Comparison of ENCODE assay signal across 11 mouse cellular contexts in genomic region chr15:52161089-52161442, GRCm38 (mm10).
DNase-seq lines count a peak whose midpoint lies in the region; ATAC-seq lines count a peak whose summit lies in the region.
"Had no signal": no experiment of that assay in that cellular context is flagged by ENCODE, and none has a peak within 500 bp of the region (broad histone marks: within the 10 kb centered on the region; RNA-seq: fewer than 3 reads in every experiment).

No protein-coding gene starts in this region.

- H3K4me2 ChIP-seq in hindbrain, embryonic 15.5 days: no peak overlapping the region
- no peak overlapping the region; the same call in 1 of the 2 replicates for H3K4me2 ChIP-seq in midbrain, embryonic 16.5 days (ENCODE audit: low read length)

- no peak overlapping the region for H3K4me3 ChIP-seq in forebrain, embryonic 10.5 days
- H3K4me3 ChIP-seq in hindbrain, embryonic 15.5 days: no peak overlapping the region
- H3K4me3 ChIP-seq in midbrain, embryonic 16.5 days (ENCODE audit: low read depth, low read length): no peak overlapping the region

- peak; percentile 46 for ATAC-seq in hindbrain, embryonic 15.5 days (ENCODE audit: low FRiP score, low read depth)
- ATAC-seq in midbrain, embryonic 16.5 days: peak; percentile 56
- ATAC-seq in inflammation-experienced regulatory T-cells, adult 6 months: no peak

- 5% methylated on average over 3 of the region's 3 CpGs for WGBS in forebrain, embryonic 10.5 days
- 14% methylated on average over 3 of the region's 3 CpGs for WGBS in hindbrain, embryonic 15.5 days
- WGBS in midbrain, embryonic 16.5 days: under 1% methylated on average over 3 of the region's 3 CpGs

- no peaks in the 10 kb centered on the region for H3K27me3 ChIP-seq in forebrain, embryonic 10.5 days (ENCODE audit: poor library complexity, severe bottlenecking)
- no peaks in the 10 kb centered on the region for H3K27me3 ChIP-seq in hindbrain, embryonic 15.5 days
- H3K27me3 ChIP-seq in midbrain, embryonic 16.5 days (ENCODE audit: control insufficient read depth, insufficient read depth, low read depth, low read length): no peaks in the 10 kb centered on the region; the same call in 1 of the 2 replicates
- H3K27me3 ChIP-seq: Patski had no signal

- intact Hi-C loops in left cerebral cortex, postnatal 25 days (cut with DNase I): loop anchor here (5.0 kb wide), 1 partner anchor 296 kb away; no protein-coding TSS in a partner anchor

- H3K9ac ChIP-seq in hindbrain, embryonic 15.5 days: no peak overlapping the region
- peak overlapping the region; percentile 43; the same call in 1 of the 2 replicates for H3K9ac ChIP-seq in midbrain, embryonic 16.5 days (ENCODE audit: low read depth, low read length)

- peaks cover 26% of the 10 kb centered on the region for H3K4me1 ChIP-seq in forebrain, embryonic 10.5 days
- peaks cover 23% of the 10 kb centered on the region for H3K4me1 ChIP-seq in hindbrain, embryonic 15.5 days (replicated peaks)
- H3K4me1 ChIP-seq in midbrain, embryonic 16.5 days (ENCODE audit: control insufficient read depth, insufficient read depth, low read length): peaks cover 24% of the 10 kb centered on the region

- DNase-seq in embryo, embryonic 10 days (ENCODE audit: low spot score): peak; percentile 26
- no peak for DNase-seq in embryo, embryonic 10.5 days (ENCODE audit: low spot score)
- DNase-seq in forebrain, embryonic 10.5 days (ENCODE audit: extremely low spot score, low spot score): no peak
- no peak for DNase-seq in left cerebral cortex, postnatal 25 days (ENCODE audit: low spot score in 2 of 2)
- no peak for DNase-seq in cerebellum, postnatal 14 days

- 0 out of 2 replicates have a peak overlapping the region, but pooled peaks have one; percentile 11 for H3K27ac ChIP-seq in forebrain, embryonic 10.5 days
- H3K27ac ChIP-seq in hindbrain, embryonic 15.5 days (replicated peaks): peak overlapping the region; percentile 71
- peak overlapping the region; percentile 81 for H3K27ac ChIP-seq in midbrain, embryonic 16.5 days (ENCODE audit: low read length)
- H3K27ac ChIP-seq: limb, embryonic 12.5 days; macrophage had no signal

- no peaks in the 10 kb centered on the region for H3K9me3 ChIP-seq in forebrain, embryonic 10.5 days
- H3K9me3 ChIP-seq in hindbrain, embryonic 15.5 days: no peaks in the 10 kb centered on the region
- no peaks in the 10 kb centered on the region for H3K9me3 ChIP-seq in midbrain, embryonic 16.5 days (replicated peaks; ENCODE audit: control insufficient read depth, low read length, poor library complexity, severe bottlenecking)
- H3K9me3 ChIP-seq: limb, embryonic 12.5 days had no signal

- no peaks in the 10 kb centered on the region for H3K36me3 ChIP-seq in forebrain, embryonic 10.5 days (replicated peaks)
- no peaks in the 10 kb centered on the region for H3K36me3 ChIP-seq in hindbrain, embryonic 15.5 days
- no peaks in the 10 kb centered on the region for H3K36me3 ChIP-seq in midbrain, embryonic 16.5 days (ENCODE audit: control insufficient read depth, insufficient read depth, low read length)
- H3K36me3 ChIP-seq: limb, embryonic 12.5 days had no signal

Comparison
In these comparisons a context has a peak if more than half of its experiments do, and no peak if none do; other contexts are left out.
1. H3K27ac ChIP-seq: peak in every context shown above with its lines; median percentile 81 in midbrain, embryonic 16.5 days; 71 in hindbrain, embryonic 15.5 days; 11 in forebrain, embryonic 10.5 days.